Mouse (Mus musculus): Measurements from ENCODE around the gene Slc9a1. TPM values are rescaled to one million over a fixed set of nuclear protein-coding genes. Genes with fewer than 3 reads are reported as not detected.

Slc9a1 gene
- total and polyA plus RNA-seq, 3 experiments: 7.3 to 44.6 (median 27.3) TPM

DNA sequence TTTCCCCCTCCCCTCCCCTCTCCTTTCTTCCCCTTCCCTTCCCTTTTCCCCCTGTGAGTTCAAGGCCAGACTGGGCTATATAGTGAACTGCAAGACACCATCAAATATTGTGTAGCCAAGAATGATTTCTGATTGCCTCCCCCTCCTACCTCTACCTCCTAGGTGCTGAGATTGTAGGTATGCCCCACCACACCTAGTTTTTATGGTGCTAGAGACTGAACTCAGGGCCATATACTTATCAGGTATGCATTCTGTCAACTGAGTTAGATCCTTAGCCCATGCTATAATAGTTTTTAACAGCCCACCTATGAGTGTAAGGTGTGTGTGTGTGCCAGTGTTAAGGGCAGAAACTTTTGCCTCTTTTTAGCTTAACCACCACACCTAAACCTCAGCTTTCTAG, 17.5 kb downstream of the Slc9a1 start:
- H3K4me1 ChIP-seq (ENCODE audit: insufficient read depth, low read depth, low read length): peaks cover 29% of the 10 kb centered on the region

DNA sequence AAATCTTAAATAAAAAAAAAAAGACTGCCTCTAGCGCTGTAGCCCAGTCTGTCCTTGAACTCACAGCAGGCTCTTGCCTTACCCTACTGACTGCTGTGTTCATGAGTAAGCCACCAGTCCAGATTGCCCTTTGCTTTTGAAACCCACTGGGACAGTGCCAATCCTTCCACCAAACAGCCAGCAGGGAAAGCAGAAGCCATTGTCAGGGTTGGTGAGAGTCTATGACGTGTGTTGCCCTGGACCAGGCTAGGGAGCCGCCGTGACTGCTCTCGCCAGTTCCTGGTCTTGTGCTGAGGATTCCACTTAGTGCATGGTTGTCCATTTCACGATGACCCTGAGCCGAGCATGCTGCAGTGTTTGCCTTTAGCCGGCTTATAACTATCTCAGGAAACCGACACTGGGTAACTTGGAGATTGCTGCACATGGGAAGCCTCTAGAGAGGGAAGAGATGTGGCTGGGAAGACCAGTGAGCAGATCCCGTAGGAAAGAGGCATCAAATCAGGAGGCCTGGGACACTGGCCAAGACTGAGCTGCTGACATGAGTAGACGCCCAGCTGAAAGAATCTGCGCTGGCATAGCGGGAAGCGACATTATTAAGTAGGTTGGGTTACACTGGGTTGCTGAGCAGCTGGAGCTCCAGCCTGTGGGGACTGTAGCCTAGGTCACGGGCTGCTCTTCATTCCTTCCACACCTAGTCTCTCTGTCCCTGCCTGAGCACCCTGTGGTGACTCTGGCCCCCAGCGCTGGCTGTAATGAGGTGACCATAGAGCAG, 19.5 kb downstream of the Slc9a1 start:
- H3K4me1 ChIP-seq (ENCODE audit: insufficient read depth, low read depth, low read length): peaks cover 28% of the 10 kb centered on the region
- TF ChIP-seq GATA2 (IDR thresholded peaks at IDR 0.05; ENCODE audit: borderline replicate concordance, low read depth, low read length): no peak
- no peak for TF ChIP-seq CTCF (IDR thresholded peaks at IDR 0.05; ENCODE audit: low read depth, low read length)
- TF ChIP-seq POLR2AphosphoS5 (IDR thresholded peaks at IDR 0.05; ENCODE audit: insufficient replicate concordance, low read depth, low read length): no peak
- TF ChIP-seq GATA1 (IDR thresholded peaks at IDR 0.05; ENCODE audit: borderline replicate concordance, low read length): no peak
- TF ChIP-seq TAL1 (conservative IDR thresholded peaks at IDR 0.05; ENCODE audit: low read depth, low read length): no peak
- H3K4me3 ChIP-seq (ENCODE audit: low read depth, low read length): no peak overlapping the region
- H3K36me3 ChIP-seq (replicated peaks): peaks cover 76% of the 10 kb centered on the region
- ATAC-seq (ENCODE audit: extremely low read depth, insufficient number of reproducible peaks, low FRiP score, poor library complexity, severe bottlenecking) (no peak), DNase-seq (ENCODE audit: low spot score) (no peak)
- H3K27me3 ChIP-seq (ENCODE audit: insufficient read depth, low read length): no peaks in the 10 kb centered on the region
- no peaks in the 10 kb centered on the region for H3K9me3 ChIP-seq (replicated peaks)

More for the DNA sequence above, 17.5 kb downstream of the Slc9a1 start:
- H3K9me3 ChIP-seq (replicated peaks): no peaks in the 10 kb centered on the region
- no peak overlapping the region for H3K4me3 ChIP-seq (ENCODE audit: low read depth, low read length)
- ATAC-seq (ENCODE audit: extremely low read depth, insufficient number of reproducible peaks, low FRiP score, poor library complexity, severe bottlenecking) (no peak), DNase-seq (ENCODE audit: low spot score) (no peak)
- TF ChIP-seq POLR2AphosphoS5 (IDR thresholded peaks at IDR 0.05; ENCODE audit: insufficient replicate concordance, low read depth, low read length): no peak
- TF ChIP-seq GATA2 (IDR thresholded peaks at IDR 0.05; ENCODE audit: borderline replicate concordance, low read depth, low read length): no peak
- TF ChIP-seq TAL1 (conservative IDR thresholded peaks at IDR 0.05; ENCODE audit: low read depth, low read length): no peak
- no peak for TF ChIP-seq CTCF (IDR thresholded peaks at IDR 0.05; ENCODE audit: low read depth, low read length)
- TF ChIP-seq GATA1 (IDR thresholded peaks at IDR 0.05; ENCODE audit: borderline replicate concordance, low read length): no peak
- no peaks in the 10 kb centered on the region for H3K27me3 ChIP-seq (ENCODE audit: insufficient read depth, low read length)
- H3K36me3 ChIP-seq (replicated peaks): peaks cover 83% of the 10 kb centered on the region

DNA sequence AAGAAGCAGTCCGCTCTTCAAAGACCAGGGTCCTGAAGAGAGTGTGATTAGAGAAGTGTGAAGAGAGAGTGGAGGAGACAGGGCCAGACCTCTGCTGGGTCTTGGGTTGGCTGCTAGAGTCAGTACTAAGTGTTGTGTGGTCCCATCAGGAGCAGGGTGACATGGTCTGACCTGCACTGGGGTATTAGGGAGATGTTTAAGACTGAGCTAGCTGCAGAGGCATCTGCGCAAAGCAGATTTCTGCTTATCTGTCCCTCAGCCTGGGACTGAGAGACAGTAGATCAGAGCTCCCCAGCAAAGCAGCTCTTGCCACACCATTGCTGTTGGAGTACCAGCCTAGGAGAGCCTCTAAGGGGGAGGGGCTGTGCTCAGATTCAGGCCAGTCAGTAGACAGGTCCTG, 20.5 kb downstream of the Slc9a1 start:
- H3K9me3 ChIP-seq (replicated peaks): no peaks in the 10 kb centered on the region
- peaks cover 74% of the 10 kb centered on the region for H3K36me3 ChIP-seq (replicated peaks)
- H3K4me1 ChIP-seq (ENCODE audit: insufficient read depth, low read depth, low read length): peaks cover 35% of the 10 kb centered on the region
- TF ChIP-seq GATA1 (IDR thresholded peaks at IDR 0.05; ENCODE audit: borderline replicate concordance, low read length) (no peak), TAL1 (conservative IDR thresholded peaks at IDR 0.05; ENCODE audit: low read depth, low read length) (peak; percentile 37)
- H3K4me3 ChIP-seq (ENCODE audit: low read depth, low read length): no peak overlapping the region
- ATAC-seq (ENCODE audit: extremely low read depth, insufficient number of reproducible peaks, low FRiP score, poor library complexity, severe bottlenecking): peak; percentile 54; the same call in 1 of the 2 replicates
- no peaks in the 10 kb centered on the region for H3K27me3 ChIP-seq (ENCODE audit: insufficient read depth, low read length)
- no peak for DNase-seq (ENCODE audit: low spot score)

DNA sequence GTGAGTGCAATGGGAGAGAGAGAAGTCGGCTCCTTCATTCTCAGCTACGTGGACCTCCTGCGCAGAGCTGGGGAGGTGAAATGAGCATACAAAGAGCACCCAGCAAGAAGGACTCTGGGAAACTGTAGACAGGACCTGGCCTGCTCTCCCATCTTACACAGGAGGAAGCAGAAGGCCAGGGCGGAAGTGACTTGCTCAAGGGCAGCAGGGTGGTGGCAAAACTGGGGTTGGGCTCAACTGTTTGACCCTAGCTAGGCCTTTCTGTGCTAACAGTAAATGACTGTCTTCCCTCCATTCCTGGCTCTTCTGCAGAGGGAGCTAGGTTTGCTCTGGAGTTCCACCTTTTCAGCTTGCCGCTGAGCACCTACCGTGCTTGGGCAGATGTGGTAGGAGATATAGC, 21.1 kb downstream of the Slc9a1 start:
- no peak for DNase-seq (ENCODE audit: low spot score)
- Histone ChIP-seq H3K9me3 (replicated peaks) (no peaks in the 10 kb centered on the region), H3K27me3 (ENCODE audit: insufficient read depth, low read length) (no peaks in the 10 kb centered on the region), H3K4me1 (ENCODE audit: insufficient read depth, low read depth, low read length) (peaks cover 39% of the 10 kb centered on the region), H3K4me3 (ENCODE audit: low read depth, low read length) (no peak overlapping the region), H3K36me3 (replicated peaks) (peaks cover 74% of the 10 kb centered on the region)
- no peak for TF ChIP-seq TAL1 (conservative IDR thresholded peaks at IDR 0.05; ENCODE audit: low read depth, low read length)
- no peak for TF ChIP-seq GATA2 (IDR thresholded peaks at IDR 0.05; ENCODE audit: borderline replicate concordance, low read depth, low read length)
- no peak for TF ChIP-seq POLR2AphosphoS5 (IDR thresholded peaks at IDR 0.05; ENCODE audit: insufficient replicate concordance, low read depth, low read length)
- no peak for TF ChIP-seq GATA1 (IDR thresholded peaks at IDR 0.05; ENCODE audit: borderline replicate concordance, low read length)
- TF ChIP-seq CTCF (IDR thresholded peaks at IDR 0.05; ENCODE audit: low read depth, low read length): no peak
- no peak for ATAC-seq (ENCODE audit: extremely low read depth, insufficient number of reproducible peaks, low FRiP score, poor library complexity, severe bottlenecking)

- H3K36me3 ChIP-seq (replicated peaks): peaks cover 74% of the 10 kb centered on the region
- H3K4me3 ChIP-seq (ENCODE audit: low read depth, low read length): no peak overlapping the region
- no peaks in the 10 kb centered on the region for H3K9me3 ChIP-seq (replicated peaks)
- H3K27me3 ChIP-seq (ENCODE audit: insufficient read depth, low read length): no peaks in the 10 kb centered on the region
- ATAC-seq (ENCODE audit: extremely low read depth, insufficient number of reproducible peaks, low FRiP score, poor library complexity, severe bottlenecking) (no peak), DNase-seq (ENCODE audit: low spot score) (no peak)
- peaks cover 43% of the 10 kb centered on the region for H3K4me1 ChIP-seq (ENCODE audit: insufficient read depth, low read depth, low read length)
- TF ChIP-seq CTCF (IDR thresholded peaks at IDR 0.05; ENCODE audit: low read depth, low read length): no peak
- TF ChIP-seq GATA2 (IDR thresholded peaks at IDR 0.05; ENCODE audit: borderline replicate concordance, low read depth, low read length): no peak
- TF ChIP-seq TAL1 (conservative IDR thresholded peaks at IDR 0.05; ENCODE audit: low read depth, low read length): no peak
- TF ChIP-seq POLR2AphosphoS5 (IDR thresholded peaks at IDR 0.05; ENCODE audit: insufficient replicate concordance, low read depth, low read length): no peak
- no peak for TF ChIP-seq GATA1 (IDR thresholded peaks at IDR 0.05; ENCODE audit: borderline replicate concordance, low read length)
Observed at GRCm38 (mm10) chr4:133391185-133392040, 21.9 kb downstream of the Slc9a1 start.

DNA sequence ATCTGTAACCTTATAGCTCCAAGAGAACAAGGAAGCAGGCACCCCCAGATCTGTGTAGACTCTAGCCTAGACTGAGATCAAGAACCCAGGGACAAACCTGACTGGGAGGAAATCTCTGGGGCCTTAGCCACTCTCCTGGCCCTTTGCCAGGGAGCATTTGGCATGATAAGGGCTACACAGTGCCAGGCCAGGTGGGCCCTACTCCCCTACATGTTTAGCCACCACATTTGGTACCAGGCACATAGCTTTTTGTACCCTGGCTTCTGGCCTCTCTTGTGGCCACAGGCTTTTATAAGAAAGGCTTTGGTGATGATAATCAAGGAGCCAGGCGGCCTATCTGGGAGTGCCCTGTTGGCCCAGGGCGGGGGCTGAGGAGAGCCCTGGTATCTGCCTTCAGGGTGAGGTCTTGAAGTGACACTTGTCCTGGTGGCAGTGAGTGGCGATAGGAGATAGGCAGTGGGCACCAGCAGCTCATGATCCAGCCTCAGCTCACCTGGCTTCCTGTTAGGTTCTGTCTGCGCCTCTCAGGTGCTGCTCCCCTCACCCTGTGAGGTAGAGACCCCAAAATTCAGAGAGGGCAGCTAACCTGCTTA, 25.6 kb downstream of the Slc9a1 start:
- Histone ChIP-seq H3K9me3 (replicated peaks) (no peaks in the 10 kb centered on the region), H3K4me3 (ENCODE audit: low read depth, low read length) (no peak overlapping the region), H3K4me1 (ENCODE audit: insufficient read depth, low read depth, low read length) (peaks cover 37% of the 10 kb centered on the region), H3K27me3 (ENCODE audit: insufficient read depth, low read length) (no peaks in the 10 kb centered on the region), H3K36me3 (replicated peaks) (peaks cover 81% of the 10 kb centered on the region)
- no peak for TF ChIP-seq TAL1 (conservative IDR thresholded peaks at IDR 0.05; ENCODE audit: low read depth, low read length)
- TF ChIP-seq GATA1 (IDR thresholded peaks at IDR 0.05; ENCODE audit: borderline replicate concordance, low read length): no peak
- TF ChIP-seq GATA2 (IDR thresholded peaks at IDR 0.05; ENCODE audit: borderline replicate concordance, low read depth, low read length): no peak
- no peak for TF ChIP-seq CTCF (IDR thresholded peaks at IDR 0.05; ENCODE audit: low read depth, low read length)
- TF ChIP-seq POLR2AphosphoS5 (IDR thresholded peaks at IDR 0.05; ENCODE audit: insufficient replicate concordance, low read depth, low read length): no peak
- DNase-seq (ENCODE audit: low spot score): no peak
- ATAC-seq (ENCODE audit: extremely low read depth, insufficient number of reproducible peaks, low FRiP score, poor library complexity, severe bottlenecking): no peak

All from G1E (cell line).